Mouse (Mus musculus) forebrain, embryonic 14.5 days (tissue): ENCODE results near the gene Lmntd2. TPM values are rescaled to one million over a fixed set of nuclear protein-coding genes. Genes with fewer than 3 reads are reported as not detected.

ENCODE experiments used
- ATAC-seq: fragments of 200-750 bp; cut with Nextera tagmentation; 2 replicates; pipeline ENCODE4 v1.8.0; 2017; ENCODE audit warnings: mild to moderate bottlenecking, moderate library complexity
- DNase-seq: peaks from one replicate; pipeline ENCODE4 v3.0.0-alpha.2; 2015; ENCODE audit warnings: low spot score
- H3K27ac ChIP-seq: fragments of 300-500 bp; sonication (generic); 2 replicates; pipeline ENCODE4 v1.5.1; 2014; ENCODE audit warnings: low read depth, mild to moderate bottlenecking, control low read depth, low read length, moderate library complexity
- H3K27me3 ChIP-seq: fragments of 300-500 bp; sonication (generic); replicated peaks from 2 replicates; pipeline ENCODE4 v1.6.1; 2014; ENCODE audit warnings: low read length, control low read depth, mixed read lengths; ENCODE audit not compliant: control insufficient read depth, insufficient read depth
- H3K36me3 ChIP-seq: fragments of 300-500 bp; sonication (generic); 2 replicates; pipeline ENCODE4 v1.6.1; 2014; ENCODE audit warnings: low read length, control low read depth; ENCODE audit not compliant: control insufficient read depth, insufficient read depth
- H3K4me1 ChIP-seq: fragments of 300-500 bp; sonication (generic); 2 replicates; pipeline ENCODE4 v1.6.1; 2014; ENCODE audit warnings: antibody characterized with exemption, low read length, control low read depth; ENCODE audit not compliant: control insufficient read depth, insufficient read depth
- H3K4me2 ChIP-seq: fragments of 300-500 bp; sonication (generic); 2 replicates; pipeline ENCODE4 v1.6.1; 2014; ENCODE audit warnings: mild to moderate bottlenecking, control low read depth, low read length
- H3K4me3 ChIP-seq: fragments of 300-500 bp; sonication (generic); 2 replicates; pipeline ENCODE4 v1.5.1; 2014; ENCODE audit warnings: low read depth, low read length, control low read depth
- H3K9ac ChIP-seq: fragments of 300-500 bp; sonication (generic); 2 replicates; pipeline ENCODE4 v1.6.1; 2014; ENCODE audit warnings: mild to moderate bottlenecking, low read length, control low read depth, moderate library complexity
- H3K9me3 ChIP-seq: fragments of 300-500 bp; sonication (generic); replicated peaks from 2 replicates; pipeline ENCODE4 v1.6.1; 2016; ENCODE audit warnings: low read length, control low read depth, mixed read lengths; ENCODE audit not compliant: control insufficient read depth
- WGBS: fragments of 180-500 bp; shearing (Covaris S2); extraction: QIAGEN DNeasy Blood & Tissue Kit; methylation state at CpG from one replicate; pipeline ENCODE4 v1.1.7; 2014; 5-methylcytosine and 5-hydroxymethylcytosine counted together
- polyA plus RNA-seq: library from polyadenylated mRNA; unstranded; fragments of >200 nt; fragmentation: Nextera tagmentation; extraction: Ambion mirVana; gene quantifications from 2 replicates; pipeline ENCODE4 v1.2.1, GENCODE M21; 2014

Lmntd2 gene
- polyA plus RNA-seq, 1 experiment from 2014 or later, result 0.95 TPM

DNA sequence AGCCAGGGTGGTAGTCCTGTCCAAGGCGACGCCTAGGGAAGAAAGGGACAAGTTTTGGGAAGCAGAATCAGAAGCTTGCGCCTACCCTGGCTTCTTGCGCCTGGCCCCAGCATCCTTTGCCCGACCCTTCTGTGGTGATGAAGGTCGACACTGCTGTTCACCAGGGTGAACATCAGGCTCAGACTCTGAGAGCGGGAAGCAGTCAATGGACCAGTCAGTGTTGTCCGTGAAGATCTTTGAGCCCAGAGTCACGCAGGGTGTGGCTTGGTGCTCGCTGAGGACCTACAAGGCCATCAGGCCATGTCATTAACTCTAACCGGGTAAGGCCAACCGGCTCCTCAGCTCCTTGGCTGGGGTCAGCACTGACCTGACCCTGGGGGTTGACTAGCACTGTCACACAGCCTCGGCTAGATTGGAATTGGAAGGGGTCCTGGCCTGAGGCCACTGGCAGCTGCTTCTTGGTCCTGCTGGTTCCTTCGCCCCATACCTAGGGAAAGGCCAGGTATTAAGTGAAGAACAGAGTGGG, 3.2 kb downstream of the Lmntd2 start:
- H3K4me2 ChIP-seq, result no peak overlapping the region
- no peak overlapping the region for H3K9ac ChIP-seq
- H3K4me1 ChIP-seq, result peaks cover 5% of the 10 kb centered on the region
- DNase-seq, result no peak
- H3K9me3 ChIP-seq, result no peaks in the 10 kb centered on the region
- no peak overlapping the region for H3K4me3 ChIP-seq
- WGBS, result 91% methylated on average over 14 of the region's 14 CpGs
- no peaks in the 10 kb centered on the region for H3K36me3 ChIP-seq
- H3K27ac ChIP-seq, result no peak overlapping the region
- H3K27me3 ChIP-seq, result no peaks in the 10 kb centered on the region
- ATAC-seq, result no peak

DNA sequence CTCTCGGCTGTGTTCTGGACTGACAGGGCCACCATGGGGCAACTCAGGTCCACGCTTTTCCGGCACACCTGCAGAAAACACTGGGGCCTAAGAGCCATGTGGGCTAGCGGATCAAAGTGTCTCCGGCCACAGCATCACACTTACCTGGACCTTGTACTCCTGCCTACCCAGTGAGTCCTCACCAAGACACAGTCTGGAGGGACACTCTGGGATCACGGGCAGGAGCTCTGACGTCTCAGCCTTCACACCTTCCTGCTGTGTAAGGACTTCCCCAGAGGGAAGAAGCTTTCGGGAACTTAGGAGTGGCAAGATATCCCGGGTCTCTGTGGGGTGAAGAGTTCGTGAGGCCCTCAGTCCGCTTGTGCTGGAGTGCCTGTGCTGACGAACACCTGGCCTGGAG, 3.7 kb downstream of the Lmntd2 start:
- H3K36me3 ChIP-seq, result no peaks in the 10 kb centered on the region
- peaks cover 3% of the 10 kb centered on the region for H3K4me1 ChIP-seq
- DNase-seq (no peak), ATAC-seq (no peak)
- 89% methylated on average over 12 of the region's 12 CpGs for WGBS
- no peak overlapping the region for H3K27ac ChIP-seq
- no peak overlapping the region for H3K9ac ChIP-seq
- no peak overlapping the region for H3K4me2 ChIP-seq
- no peak overlapping the region for H3K4me3 ChIP-seq
- H3K27me3 ChIP-seq, result no peaks in the 10 kb centered on the region
- H3K9me3 ChIP-seq, result no peaks in the 10 kb centered on the region

DNA sequence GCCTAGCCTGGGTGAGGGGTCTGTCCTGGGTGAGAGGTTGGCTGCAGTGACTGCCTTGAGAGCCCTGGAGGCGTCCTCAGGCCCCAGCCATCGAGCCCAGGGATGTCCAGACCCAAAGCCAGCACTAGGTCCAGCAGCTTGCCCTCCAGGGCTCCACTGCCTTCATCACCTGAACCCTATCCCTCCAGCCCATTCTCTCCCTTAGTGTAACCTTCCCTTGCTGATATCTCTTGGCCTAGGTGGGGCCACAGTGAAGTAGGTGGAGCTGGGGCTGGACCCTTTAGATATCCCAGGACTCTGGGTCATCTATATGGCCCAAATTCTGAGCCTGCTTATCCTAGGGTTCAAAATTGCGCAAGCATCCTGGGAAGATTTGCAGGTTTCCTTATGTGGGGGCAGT, 4.4 kb downstream of the Lmntd2 start:
- Histone ChIP-seq H3K4me2 (no peak overlapping the region), H3K27ac (no peak overlapping the region), H3K9me3 (no peaks in the 10 kb centered on the region), H3K4me3 (no peak overlapping the region), H3K4me1 (no peaks in the 10 kb centered on the region), H3K27me3 (no peaks in the 10 kb centered on the region), H3K9ac (no peak overlapping the region), H3K36me3 (no peaks in the 10 kb centered on the region)
- DNase-seq (no peak), ATAC-seq (no peak)
- 62% methylated on average over 3 of the region's 3 CpGs for WGBS

DNA sequence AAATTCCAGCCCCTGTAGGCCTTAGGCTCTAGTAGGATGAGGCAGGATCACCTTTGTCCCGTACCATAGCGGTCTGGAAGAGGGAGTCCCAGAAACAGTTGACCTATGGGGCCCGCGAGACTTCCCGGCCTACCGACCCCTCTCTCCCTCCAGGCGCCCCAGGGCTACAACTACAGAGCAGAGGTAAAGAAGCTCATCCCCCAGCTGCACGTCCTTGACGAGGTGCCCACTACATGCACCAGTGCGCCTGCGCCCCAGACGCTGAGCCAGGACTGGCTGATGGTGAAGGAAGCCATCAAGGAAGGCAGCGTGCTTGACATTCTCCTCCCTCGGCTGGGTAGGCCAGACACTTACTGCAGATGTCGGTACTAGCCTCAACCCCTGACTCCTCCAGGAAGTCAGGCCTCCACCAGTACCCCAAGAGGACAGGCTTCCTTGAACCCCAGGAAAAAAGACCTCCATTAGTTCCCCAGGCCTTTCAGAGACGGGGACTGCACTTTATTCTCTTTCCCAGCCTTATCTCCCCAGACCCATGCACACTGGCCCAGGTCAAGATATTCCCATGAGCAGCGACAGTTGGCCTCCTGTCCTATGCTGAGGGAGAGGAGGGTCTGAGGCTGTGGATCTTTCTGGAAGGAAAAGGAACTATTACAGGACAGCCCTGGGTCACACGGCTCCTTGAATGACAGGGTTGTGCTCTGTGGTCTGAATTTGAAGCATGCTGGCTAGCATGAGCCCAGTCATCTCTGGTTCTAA, 7.5 kb downstream of the Lmntd2 start:
- ATAC-seq (no peak), DNase-seq (no peak)
- Histone ChIP-seq H3K27me3 (no peaks in the 10 kb centered on the region), H3K36me3 (no peaks in the 10 kb centered on the region), H3K27ac (no peak overlapping the region), H3K4me1 (no peaks in the 10 kb centered on the region), H3K4me2 (no peak overlapping the region), H3K9me3 (no peaks in the 10 kb centered on the region), H3K4me3 (no peak overlapping the region), H3K9ac (no peak overlapping the region)
- WGBS, result 92% methylated on average over 18 of the region's 18 CpGs

DNA sequence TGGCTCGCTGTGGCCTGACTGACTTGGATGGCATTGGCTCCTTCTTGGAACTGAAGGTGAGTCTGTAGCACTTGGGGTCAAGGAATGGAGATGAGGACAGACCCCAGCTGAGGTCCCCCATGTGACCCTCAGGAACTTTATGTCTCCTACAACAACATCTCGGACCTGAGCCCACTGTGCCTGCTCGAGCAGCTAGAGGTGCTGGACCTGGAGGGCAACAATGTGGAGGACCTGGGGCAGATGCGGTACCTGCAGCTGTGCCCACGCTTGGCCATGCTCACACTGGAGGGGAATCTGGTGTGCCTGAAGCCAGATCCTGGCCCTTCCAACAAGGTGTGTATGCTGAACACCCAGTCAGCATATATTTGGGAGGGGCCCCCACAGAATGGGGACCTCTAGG, 8.4 kb downstream of the Lmntd2 start:
- Histone ChIP-seq H3K27me3 (no peaks in the 10 kb centered on the region), H3K4me2 (no peak overlapping the region), H3K4me3 (no peak overlapping the region), H3K4me1 (no peaks in the 10 kb centered on the region), H3K9ac (no peak overlapping the region), H3K27ac (no peak overlapping the region), H3K9me3 (no peaks in the 10 kb centered on the region), H3K36me3 (no peaks in the 10 kb centered on the region)
- 92% methylated on average over 5 of the region's 5 CpGs for WGBS
- DNase-seq (no peak), ATAC-seq (no peak)

DNA sequence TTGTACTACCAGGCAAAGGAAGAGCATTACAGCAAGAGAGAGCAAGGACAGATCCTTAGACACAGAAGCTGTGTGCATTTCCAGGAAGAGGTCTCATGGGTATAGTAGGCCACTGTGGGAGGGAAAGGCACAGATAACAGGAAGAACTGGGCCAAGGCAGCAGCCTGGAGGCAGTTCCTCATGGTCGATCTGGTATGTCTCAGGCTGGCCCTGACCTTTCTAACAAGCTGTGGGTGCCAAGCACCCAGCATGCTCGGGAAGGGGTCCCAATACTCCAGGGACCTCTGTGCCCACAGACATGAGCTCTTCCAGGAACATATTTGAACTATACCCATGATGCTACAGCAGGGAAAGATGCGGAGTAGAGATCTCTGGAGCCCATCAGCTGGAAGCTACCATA, 9.3 kb downstream of the Lmntd2 start:
- Histone ChIP-seq H3K27ac (no peak overlapping the region), H3K4me1 (no peaks in the 10 kb centered on the region), H3K9me3 (no peaks in the 10 kb centered on the region), H3K4me3 (no peak overlapping the region), H3K4me2 (no peak overlapping the region), H3K9ac (no peak overlapping the region), H3K36me3 (no peaks in the 10 kb centered on the region), H3K27me3 (no peaks in the 10 kb centered on the region)
- no peak for ATAC-seq
- DNase-seq, result no peak
- WGBS, result 81% methylated on average over 3 of the region's 3 CpGs

DNA sequence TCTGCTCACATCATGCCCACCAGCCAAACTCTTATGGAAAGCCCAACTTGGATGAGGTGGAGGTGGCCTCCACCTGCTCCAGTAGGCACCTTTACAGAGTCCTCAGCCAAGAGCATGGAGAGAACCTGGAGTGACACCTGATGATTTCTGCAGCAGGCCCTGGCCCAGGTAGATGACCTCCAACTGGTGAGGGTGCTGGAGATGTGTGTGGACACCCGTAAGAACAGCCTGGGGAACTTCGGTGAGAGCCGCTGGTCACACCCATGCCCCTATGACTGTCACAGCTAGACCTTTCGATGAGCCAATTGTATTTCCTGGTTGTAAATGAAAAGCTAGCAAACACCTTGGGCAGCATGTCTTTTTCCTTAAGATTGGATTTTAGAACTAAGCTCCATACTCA, 15.8 kb downstream of the Lmntd2 start:
- WGBS, result 98% methylated on average over 4 of the region's 4 CpGs
- Histone ChIP-seq H3K4me2 (no peak overlapping the region), H3K9ac (no peak overlapping the region), H3K36me3 (no peaks in the 10 kb centered on the region), H3K4me1 (no peaks in the 10 kb centered on the region; the same call in 1 of the 2 replicates), H3K4me3 (no peak overlapping the region), H3K27me3 (no peaks in the 10 kb centered on the region), H3K9me3 (no peaks in the 10 kb centered on the region), H3K27ac (no peak overlapping the region)
- DNase-seq (no peak), ATAC-seq (no peak)

DNA sequence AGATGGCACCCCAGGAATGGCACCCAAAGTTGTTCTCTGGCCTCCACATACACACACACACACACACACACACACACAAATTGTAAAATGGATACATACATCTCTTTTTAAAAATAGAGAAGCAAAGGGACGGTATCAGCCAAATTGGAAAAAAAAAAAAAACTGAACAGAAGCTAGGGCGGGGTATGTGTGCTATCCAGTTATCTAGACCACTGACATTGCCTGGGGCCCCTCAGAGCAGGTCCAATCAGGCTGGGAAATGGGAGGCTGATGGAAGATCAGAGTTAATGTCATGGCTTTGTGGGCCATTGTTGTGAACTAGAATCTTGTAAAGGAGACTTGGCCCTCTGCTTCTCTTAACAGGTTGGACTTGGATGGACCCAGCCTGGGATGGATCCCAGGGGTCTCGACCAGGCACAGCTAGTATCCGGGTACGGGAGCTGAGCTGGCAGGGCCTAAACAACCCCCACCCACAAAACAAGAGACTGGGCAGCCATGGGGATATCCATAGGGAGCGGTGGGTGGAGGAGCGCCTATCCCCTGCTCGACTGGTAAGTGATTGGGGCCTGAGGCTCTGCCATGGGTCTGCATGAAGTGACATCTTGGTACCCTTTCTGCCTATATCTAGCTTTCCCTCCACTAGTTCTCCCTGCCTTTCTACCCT, 17.1 kb downstream of the Lmntd2 start:
- Histone ChIP-seq H3K9me3 (no peaks in the 10 kb centered on the region), H3K27ac (no peak overlapping the region), H3K27me3 (no peaks in the 10 kb centered on the region), H3K4me1 (peaks cover 5% of the 10 kb centered on the region), H3K36me3 (peaks cover 4% of the 10 kb centered on the region), H3K4me2 (no peak overlapping the region), H3K9ac (no peak overlapping the region), H3K4me3 (no peak overlapping the region)
- DNase-seq (no peak), ATAC-seq (no peak)
- WGBS, result 93% methylated on average over 8 of the region's 8 CpGs

DNA sequence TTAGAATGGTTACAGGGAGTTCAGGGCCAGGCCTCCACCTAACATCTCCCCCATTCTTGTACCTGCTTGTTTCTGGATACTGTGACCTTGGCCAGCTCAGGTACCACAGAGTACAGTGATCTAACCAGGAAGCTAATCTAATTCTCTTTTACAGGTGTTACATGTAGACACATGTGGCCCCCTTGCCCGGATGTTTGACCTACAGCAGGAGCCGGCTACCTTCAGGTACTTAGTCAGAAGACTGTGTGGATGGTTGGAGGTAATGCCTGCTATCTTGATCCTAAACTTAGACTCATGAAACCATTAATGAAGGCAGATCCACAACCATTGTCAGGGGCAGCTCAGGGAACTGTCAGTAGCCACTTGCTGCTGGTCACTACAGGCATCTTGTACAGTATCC, 18.1 kb downstream of the Lmntd2 start:
- H3K4me1 ChIP-seq, result peaks cover 5% of the 10 kb centered on the region
- H3K4me3 ChIP-seq, result no peak overlapping the region
- ATAC-seq (no peak), DNase-seq (no peak)
- H3K9me3 ChIP-seq, result no peaks in the 10 kb centered on the region
- no peak overlapping the region for H3K27ac ChIP-seq
- no peaks in the 10 kb centered on the region for H3K27me3 ChIP-seq
- 92% methylated on average over 2 of the region's 2 CpGs for WGBS
- no peak overlapping the region for H3K4me2 ChIP-seq
- no peak overlapping the region for H3K9ac ChIP-seq
- H3K36me3 ChIP-seq, result peaks cover 14% of the 10 kb centered on the region
